Mouse (Mus musculus) lung, postnatal 4 days (tissue): ENCODE results near the gene Runx2.

ENCODE experiments used
- DNase-seq, 2 experiments: peaks; one replicate each; pipeline ENCODE4 v3.0.0; 2021

Runx2 gene

GRCm38 (mm10) chr17:44617741-44618140 lies 196.9 kb downstream of the Runx2 start:
- no peak for DNase-seq

- peak; percentile 46 to 50 for DNase-seq
These were observed 200.6 kb downstream of the Runx2 start for GRCm38 (mm10) chr17:44613716-44614715.

- DNase-seq, result no peak
These were observed 202.0 kb downstream of the Runx2 start for GRCm38 (mm10) chr17:44612641-44613040.

GRCm38 (mm10) chr17:44612002-44612401 lies 202.6 kb downstream of the Runx2 start:
- no peak for DNase-seq

GRCm38 (mm10) chr17:44611543-44611942 lies 203.1 kb downstream of the Runx2 start:
- no peak for DNase-seq

GRCm38 (mm10) chr17:44610828-44611227 lies 203.8 kb downstream of the Runx2 start:
- DNase-seq, result no peak

GRCm38 (mm10) chr17:44609897-44610641 lies 204.5 kb downstream of the Runx2 start:
- DNase-seq, result no peak

GRCm38 (mm10) chr17:44609356-44609755 lies 205.2 kb downstream of the Runx2 start:
- DNase-seq, result no peak

- DNase-seq, result no peak
These were observed 205.7 kb downstream of the Runx2 start for GRCm38 (mm10) chr17:44608907-44609306.

- DNase-seq, result no peak
These were observed 207.2 kb downstream of the Runx2 start for GRCm38 (mm10) chr17:44607383-44607782.

- DNase-seq, result no peak
These were observed 208.4 kb downstream of the Runx2 start for GRCm38 (mm10) chr17:44606245-44606644.

GRCm38 (mm10) chr17:44605749-44606148 lies 208.8 kb downstream of the Runx2 start:
- DNase-seq, result no peak

- DNase-seq, result no peak
These were observed 211.4 kb downstream of the Runx2 start for GRCm38 (mm10) chr17:44603170-44603569.

- no peak for DNase-seq
These were observed 213.1 kb downstream of the Runx2 start for GRCm38 (mm10) chr17:44601317-44602021.

- no peak for DNase-seq
These were observed 214.7 kb downstream of the Runx2 start for GRCm38 (mm10) chr17:44599856-44600255.

GRCm38 (mm10) chr17:44599132-44599531 lies 215.5 kb downstream of the Runx2 start:
- no peak for DNase-seq

GRCm38 (mm10) chr17:44597918-44598504 lies 216.6 kb downstream of the Runx2 start:
- no peak for DNase-seq

- DNase-seq, result no peak
These were observed 221.9 kb downstream of the Runx2 start for GRCm38 (mm10) chr17:44592737-44593090.

GRCm38 (mm10) chr17:44592067-44592736 lies 222.4 kb downstream of the Runx2 start:
- DNase-seq, result no peak

GRCm38 (mm10) chr17:44588470-44588869 lies 226.1 kb downstream of the Runx2 start:
- no peak for DNase-seq

GRCm38 (mm10) chr17:44588020-44588419 lies 226.6 kb downstream of the Runx2 start:
- DNase-seq, result no peak

- DNase-seq, result no peak
These were observed 228.4 kb downstream of the Runx2 start for GRCm38 (mm10) chr17:44586196-44586595.
